Mouse (Mus musculus) erythroid progenitor cell, adult 5-6 weeks (primary cell): ENCODE results near the gene U2surp. TPM values are rescaled to one million over a fixed set of nuclear protein-coding genes. Genes with fewer than 3 reads are reported as not detected.
"Not testable (repeated sequence)": the region's sequence is repeated elsewhere in the genome, so short reads cannot be mapped to it uniquely, and the experiment has no call there.

Experiments
- ATAC-seq: replicated peaks from 2 replicates; pipeline ENCODE4 v1.8.0; 2016; ENCODE audit warnings: moderate number of reproducible peaks, mild to moderate bottlenecking, moderate TSS enrichment, inconsistent platforms; ENCODE audit not compliant: poor library complexity, low FRiP score, severe bottlenecking
- total RNA-seq, 2 experiments: library from RNA; stranded (forward) in 1 of 2; stranded (reverse) in 1 of 2; fragments of 150-400 nt in 1 of 2; fragments of 186-747, 209-891 nt in 1 of 2; gene quantifications; 2 replicates each; pipeline versions ENCODE4 v1.2.3 to v1.2.4; 2015 to 2017; ENCODE audit warnings: low replicate concordance in 2 of 2

U2surp gene
- total RNA-seq, 2 experiments from 2014 or later = 83.4 to 85.3 TPM

- no peak for ATAC-seq
Measured at GRCm38 (mm10) chr9:95541208-95541607, 29.4 kb upstream of the U2surp start.

GRCm38 (mm10) chr9:95540487-95540886 is 28.7 kb upstream of the U2surp start:
- peak; percentile 95 for ATAC-seq

GRCm38 (mm10) chr9:95539176-95539800 is 27.5 kb upstream of the U2surp start:
- ATAC-seq = no peak

GRCm38 (mm10) chr9:95533817-95534216 is 22.0 kb upstream of the U2surp start:
- ATAC-seq = no peak

- ATAC-seq = no peak
Measured at GRCm38 (mm10) chr9:95531144-95531543, 19.3 kb upstream of the U2surp start.

GRCm38 (mm10) chr9:95527676-95528075 is 15.9 kb upstream of the U2surp start:
- no peak for ATAC-seq

- ATAC-seq = 0 out of 2 replicates have a peak, but pooled peaks have one; percentile 41
Measured at GRCm38 (mm10) chr9:95525961-95526360, 14.2 kb upstream of the U2surp start.

GRCm38 (mm10) chr9:95525376-95525775 is 13.6 kb upstream of the U2surp start:
- ATAC-seq = no peak

GRCm38 (mm10) chr9:95522561-95522960 is 10.8 kb upstream of the U2surp start:
- no peak for ATAC-seq

GRCm38 (mm10) chr9:95521566-95521965 is 9.8 kb upstream of the U2surp start:
- no peak for ATAC-seq

GRCm38 (mm10) chr9:95521031-95521430 is 9.2 kb upstream of the U2surp start:
- no peak for ATAC-seq

GRCm38 (mm10) chr9:95520563-95520962 is 8.8 kb upstream of the U2surp start:
- ATAC-seq = no peak

GRCm38 (mm10) chr9:95514361-95514760 is 2.6 kb upstream of the U2surp start:
- ATAC-seq = not testable (repeated sequence)

- ATAC-seq = no peak
Measured at GRCm38 (mm10) chr9:95513776-95514175, 2.0 kb upstream of the U2surp start.

- peak; percentile 21; the same call in 1 of the 2 replicates for ATAC-seq
Measured at GRCm38 (mm10) chr9:95512331-95513030, 685 bp upstream of the U2surp start.

GRCm38 (mm10) chr9:95510693-95511404 is 947 bp downstream of the U2surp start:
- peak; percentile 12 for ATAC-seq

GRCm38 (mm10) chr9:95505666-95506065 is 6.1 kb downstream of the U2surp start:
- ATAC-seq = no peak

- ATAC-seq = no peak
Measured at GRCm38 (mm10) chr9:95499848-95500247, 11.9 kb downstream of the U2surp start.

- ATAC-seq = no peak
Measured at GRCm38 (mm10) chr9:95495038-95495437, 16.8 kb downstream of the U2surp start.

- no peak for ATAC-seq
Measured at GRCm38 (mm10) chr9:95493393-95493792, 18.4 kb downstream of the U2surp start.

- ATAC-seq = no peak
Measured at GRCm38 (mm10) chr9:95490003-95490402, 21.8 kb downstream of the U2surp start.
